Mouse (Mus musculus): ENCODE results near the gene Pcolce2.

DNA sequence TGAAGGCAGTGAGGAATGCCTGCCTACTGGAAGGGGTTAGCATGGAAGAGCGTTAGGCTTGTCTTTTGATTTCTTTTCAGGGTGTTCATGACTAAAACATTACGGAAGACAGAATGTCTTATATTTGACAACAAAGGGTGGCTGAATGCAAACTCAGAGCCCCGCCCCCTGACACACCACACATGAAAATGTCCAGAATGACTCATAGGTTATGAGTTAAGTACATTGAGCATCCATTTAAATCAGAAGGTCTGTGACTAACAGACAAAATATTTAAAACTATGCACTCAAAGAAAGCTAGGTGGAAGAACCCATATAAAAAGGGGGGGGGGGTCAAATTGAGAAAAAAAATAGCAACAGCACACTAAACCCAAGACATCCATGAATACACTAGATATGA lies 34.9 kb downstream of the Pcolce2 start:
- TF ChIP-seq CTCF (IDR thresholded peaks at IDR 0.05; ENCODE audit: extremely low read depth, insufficient read length, insufficient replicate concordance, low read depth, low read length) (no peak), POLR2A (IDR thresholded peaks at IDR 0.05; ENCODE audit: low read depth, low read length) (no peak)
